Mouse (Mus musculus): ENCODE data around the gene Exd1.
"Not testable (repeated sequence)": the region's sequence is repeated elsewhere in the genome, so short reads cannot be mapped to it uniquely, and the experiment has no call there.

Gene Exd1

GRCm38 (mm10) chr2:119542106-119542505 lies 5.3 kb downstream of the Exd1 start:
- DNase-seq (ENCODE audit: low spot score in 2 of 2) = peak; percentile 38 to 60

GRCm38 (mm10) chr2:119538802-119539201 lies 8.6 kb downstream of the Exd1 start:
- no peak for DNase-seq (ENCODE audit: low spot score in 2 of 2)

GRCm38 (mm10) chr2:119525422-119525821 lies 22.0 kb downstream of the Exd1 start:
- DNase-seq (ENCODE audit: low spot score in 2 of 2) = no peak

GRCm38 (mm10) chr2:119523836-119524235 lies 23.6 kb downstream of the Exd1 start:
- DNase-seq (ENCODE audit: low spot score in 2 of 2) = no peak

GRCm38 (mm10) chr2:119520550-119520949 lies 26.9 kb downstream of the Exd1 start:
- DNase-seq (ENCODE audit: low spot score in 2 of 2) = no peak

GRCm38 (mm10) chr2:119516811-119517210 lies 30.6 kb downstream of the Exd1 start:
- no peak for DNase-seq (ENCODE audit: low spot score in 2 of 2)

- no peak for DNase-seq (ENCODE audit: low spot score in 2 of 2)
These were observed 33.4 kb downstream of the Exd1 start for GRCm38 (mm10) chr2:119514026-119514522.

- DNase-seq (ENCODE audit: low spot score in 2 of 2) = no peak
These were observed 35.1 kb downstream of the Exd1 start for GRCm38 (mm10) chr2:119512292-119512691.

GRCm38 (mm10) chr2:119510856-119511255 lies 36.6 kb downstream of the Exd1 start:
- DNase-seq (ENCODE audit: low spot score in 2 of 2) = no peak

- not testable (repeated sequence) for DNase-seq (ENCODE audit: low spot score in 2 of 2)
These were observed 38.9 kb downstream of the Exd1 start for GRCm38 (mm10) chr2:119508518-119508917.

- DNase-seq (ENCODE audit: low spot score in 2 of 2) = no peak
These were observed 40.3 kb downstream of the Exd1 start for GRCm38 (mm10) chr2:119507108-119507507.

GRCm38 (mm10) chr2:119500965-119501652 lies 46.3 kb downstream of the Exd1 start:
- DNase-seq (ENCODE audit: low spot score in 2 of 2) = no peak

GRCm38 (mm10) chr2:119498859-119499258 lies 48.6 kb downstream of the Exd1 start:
- DNase-seq (ENCODE audit: low spot score in 2 of 2) = no peak

GRCm38 (mm10) chr2:119496082-119496481 lies 51.3 kb downstream of the Exd1 start:
- no peak for DNase-seq (ENCODE audit: low spot score in 2 of 2)

- no peak for DNase-seq (ENCODE audit: low spot score in 2 of 2)
These were observed 55.5 kb downstream of the Exd1 start for GRCm38 (mm10) chr2:119491953-119492352.

- no peak for DNase-seq (ENCODE audit: low spot score in 2 of 2)
These were observed 60.9 kb downstream of the Exd1 start for GRCm38 (mm10) chr2:119486488-119486887.

GRCm38 (mm10) chr2:119482307-119482706 lies 65.1 kb downstream of the Exd1 start:
- no peak for DNase-seq (ENCODE audit: low spot score in 2 of 2)

GRCm38 (mm10) chr2:119478397-119478749 lies 69.1 kb downstream of the Exd1 start:
- DNase-seq (ENCODE audit: low spot score in 2 of 2) = no peak

GRCm38 (mm10) chr2:119477571-119478396 lies 69.6 kb downstream of the Exd1 start, which contains the start of gene Ino80:
Gene Ino80 (minus strand): TSS chr2:119477687.
- peak; percentile 97 for DNase-seq (ENCODE audit: low spot score in 2 of 2)

GRCm38 (mm10) chr2:119476621-119477391 lies 70.6 kb downstream of the Exd1 start:
- DNase-seq (ENCODE audit: low spot score in 2 of 2) = peak; percentile 51 to 61

GRCm38 (mm10) chr2:119476166-119476565 lies 71.3 kb downstream of the Exd1 start:
- DNase-seq (ENCODE audit: low spot score in 2 of 2) = no peak
